Mouse (Mus musculus) liver, postnatal 0 days (tissue): ENCODE measurements around the gene Rap1a.
A peak's percentile ranks its signal among the peaks of the same experiment; 100 is the strongest.

Experiments
- CTCF ChIP-seq: sonication (generic); IDR thresholded peaks from 2 replicates; pipeline ENCODE4 v1.5.1; 2016; ENCODE audit warnings: antibody characterized with exemption, low read depth
- EP300 ChIP-seq: IDR thresholded peaks from 2 replicates; pipeline ENCODE4 v1.6.1; 2016; ENCODE audit warnings: antibody characterized with exemption, low read depth, mild to moderate bottlenecking

DNA sequence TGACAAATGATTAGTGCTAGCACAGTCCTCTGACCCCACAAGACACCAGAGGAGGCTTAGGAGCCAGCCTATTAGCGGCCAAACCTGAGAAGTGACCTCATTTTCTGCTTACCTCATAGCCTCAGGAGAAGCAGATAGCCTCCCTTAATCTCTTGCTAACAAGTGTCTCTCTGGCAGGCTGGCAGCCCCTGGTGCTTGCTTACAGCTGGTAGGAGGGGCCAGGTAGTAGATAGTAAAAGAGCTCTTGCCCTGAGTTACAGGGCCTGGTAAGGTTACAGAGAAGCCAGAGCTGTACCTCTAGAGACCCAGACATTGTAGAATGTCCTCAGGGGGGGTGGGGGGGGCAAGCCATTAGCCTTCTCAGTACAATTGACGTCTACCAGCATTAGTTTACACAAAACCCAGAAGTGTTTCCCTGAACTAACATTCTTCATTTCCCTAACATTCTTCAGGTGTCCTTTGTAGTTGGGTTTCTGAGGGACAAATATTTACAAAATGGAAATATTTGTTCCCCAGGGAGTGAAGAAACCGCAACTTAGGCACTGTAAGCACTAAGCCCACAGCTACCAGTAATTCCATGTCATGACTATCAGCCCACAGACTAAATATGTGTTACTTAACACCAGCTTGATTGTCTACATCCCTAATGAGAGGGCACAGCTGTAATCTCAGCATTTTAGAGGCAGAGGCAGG lies 101.7 kb downstream of the Rap1a start:
- TF ChIP-seq CTCF (no peak), EP300 (peak; percentile 86)
